Mouse (Mus musculus) heart, embryonic 13.5 days (tissue): ENCODE measurements at regions not wholly inside any gene's neighbourhood (a gene's known extent, or its start where the extent isn't known, plus 50 kb on each side); places are given as distances from the start of the nearest gene placed in this dataset.
A peak's percentile ranks its signal among the peaks of the same experiment; 100 is the strongest.

Experiments
- ATAC-seq: fragments of 200-750 bp; cut with Nextera tagmentation; 2 replicates; pipeline ENCODE4 v1.8.0; 2017; ENCODE audit warnings: moderate TSS enrichment; ENCODE audit not compliant: insufficient number of reproducible peaks, low FRiP score, low TSS enrichment; ENCODE audit errors: extremely low read depth
- H3K27ac ChIP-seq: fragments of 300-500 bp; sonication (generic); replicated peaks from 2 replicates; pipeline ENCODE4 v1.5.1; 2015; ENCODE audit warnings: moderate library complexity, mild to moderate bottlenecking, inconsistent platforms
- H3K27me3 ChIP-seq: fragments of 300-500 bp; sonication (generic); replicated peaks from 2 replicates; pipeline ENCODE4 v1.6.1; 2015; ENCODE audit warnings: mild to moderate bottlenecking, inconsistent platforms
- H3K36me3 ChIP-seq: fragments of 300-500 bp; sonication (generic); 2 replicates; pipeline ENCODE4 v1.6.1; 2015; ENCODE audit warnings: mild to moderate bottlenecking, inconsistent platforms
- H3K4me1 ChIP-seq: fragments of 300-500 bp; sonication (generic); 2 replicates; pipeline ENCODE4 v1.6.1; 2015; ENCODE audit warnings: inconsistent platforms
- H3K4me2 ChIP-seq: fragments of 300-500 bp; sonication (generic); 2 replicates; pipeline ENCODE4 v1.6.1; 2015; ENCODE audit warnings: inconsistent platforms, mild to moderate bottlenecking, moderate library complexity
- H3K4me3 ChIP-seq: fragments of 300-500 bp; sonication (generic); 2 replicates; pipeline ENCODE4 v1.5.1; 2015; ENCODE audit warnings: moderate library complexity, mild to moderate bottlenecking, inconsistent platforms
- H3K9ac ChIP-seq: fragments of 300-500 bp; sonication (generic); 2 replicates; pipeline ENCODE4 v1.6.1; 2015; ENCODE audit warnings: inconsistent platforms, mild to moderate bottlenecking, moderate library complexity
- H3K9me3 ChIP-seq: fragments of 300-500 bp; sonication (generic); 2 replicates; pipeline ENCODE4 v1.6.1; 2016; ENCODE audit warnings: inconsistent platforms
- WGBS: fragments of 180-500 bp; shearing (Covaris S2); methylation state at CpG from one replicate; pipeline ENCODE4 v1.1.7; 2015; ENCODE audit warnings: mixed read lengths; 5-methylcytosine and 5-hydroxymethylcytosine counted together

- H3K4me1 ChIP-seq, result peaks cover 57% of the 10 kb centered on the region
Observed at GRCm38 (mm10) chr14:76622634-76623291, 66.1 kb upstream of the Serp2 start.

GRCm38 (mm10) chr14:76619038-76619409 is 62.3 kb upstream of the Serp2 start:
- no peaks in the 10 kb centered on the region for H3K27me3 ChIP-seq
- H3K4me1 ChIP-seq, result peaks cover 57% of the 10 kb centered on the region
- H3K36me3 ChIP-seq, result no peaks in the 10 kb centered on the region
- no peaks in the 10 kb centered on the region for H3K9me3 ChIP-seq
- H3K9ac ChIP-seq, result no peak overlapping the region
- 79% methylated on average over 7 of the region's 7 CpGs for WGBS
- no peak for ATAC-seq
- no peak overlapping the region for H3K4me3 ChIP-seq
- no peak overlapping the region for H3K27ac ChIP-seq
- H3K4me2 ChIP-seq, result no peak overlapping the region

More at GRCm38 (mm10) chr14:76622634-76623291, 66.1 kb upstream of the Serp2 start:
- WGBS, result 7% methylated on average over 11 of the region's 11 CpGs
- no peaks in the 10 kb centered on the region for H3K36me3 ChIP-seq
- H3K27ac ChIP-seq, result peak overlapping the region; percentile 82
- H3K9ac ChIP-seq, result peak overlapping the region; percentile 41
- ATAC-seq, result no peak
- H3K4me3 ChIP-seq, result 0 out of 2 replicates have a peak overlapping the region, but pooled peaks have one; percentile 1
- no peaks in the 10 kb centered on the region for H3K27me3 ChIP-seq
- no peaks in the 10 kb centered on the region for H3K9me3 ChIP-seq
- peak overlapping the region; percentile 48 for H3K4me2 ChIP-seq

- Histone ChIP-seq H3K4me3 (no peak overlapping the region), H3K9me3 (no peaks in the 10 kb centered on the region), H3K36me3 (no peaks in the 10 kb centered on the region), H3K4me1 (peaks cover 51% of the 10 kb centered on the region), H3K27ac (peak overlapping the region; percentile 42; the same call in 1 of the 2 replicates), H3K9ac (no peak overlapping the region), H3K27me3 (no peaks in the 10 kb centered on the region), H3K4me2 (no peak overlapping the region)
- 74% methylated on average over 14 of the region's 14 CpGs for WGBS
- ATAC-seq, result no peak
Observed at GRCm38 (mm10) chr14:76618331-76619037, 61.8 kb upstream of the Serp2 start.

GRCm38 (mm10) chr14:76617889-76618288 is 61.2 kb upstream of the Serp2 start:
- Histone ChIP-seq H3K27ac (peak overlapping the region; percentile 42), H3K9me3 (no peaks in the 10 kb centered on the region), H3K27me3 (no peaks in the 10 kb centered on the region), H3K4me3 (no peak overlapping the region), H3K9ac (peak overlapping the region; percentile 28; the same call in 1 of the 2 replicates), H3K36me3 (no peaks in the 10 kb centered on the region), H3K4me2 (no peak overlapping the region), H3K4me1 (peaks cover 45% of the 10 kb centered on the region)
- 86% methylated on average over 1 of the region's 1 CpGs for WGBS
- ATAC-seq, result no peak

GRCm38 (mm10) chr14:76617447-76617846 is 60.8 kb upstream of the Serp2 start:
- H3K4me2 ChIP-seq, result no peak overlapping the region
- WGBS, result 53% methylated on average over 11 of the region's 11 CpGs
- no peaks in the 10 kb centered on the region for H3K27me3 ChIP-seq
- ATAC-seq, result no peak
- no peaks in the 10 kb centered on the region for H3K36me3 ChIP-seq
- no peak overlapping the region for H3K4me3 ChIP-seq
- peak overlapping the region; percentile 42; the same call in 1 of the 2 replicates for H3K27ac ChIP-seq
- peak overlapping the region; percentile 28; the same call in 1 of the 2 replicates for H3K9ac ChIP-seq
- H3K4me1 ChIP-seq, result peaks cover 41% of the 10 kb centered on the region
- no peaks in the 10 kb centered on the region for H3K9me3 ChIP-seq

GRCm38 (mm10) chr14:76616367-76616683 is 59.6 kb upstream of the Serp2 start:
- Histone ChIP-seq H3K4me2 (no peak overlapping the region), H3K4me1 (peaks cover 36% of the 10 kb centered on the region), H3K9ac (no peak overlapping the region), H3K27me3 (no peaks in the 10 kb centered on the region), H3K4me3 (no peak overlapping the region), H3K36me3 (no peaks in the 10 kb centered on the region), H3K27ac (no peak overlapping the region), H3K9me3 (no peaks in the 10 kb centered on the region)
- 31% methylated on average over 3 of the region's 3 CpGs for WGBS
- no peak for ATAC-seq

GRCm38 (mm10) chr14:76615603-76616366 is 59.1 kb upstream of the Serp2 start:
- Histone ChIP-seq H3K36me3 (no peaks in the 10 kb centered on the region), H3K4me1 (peaks cover 42% of the 10 kb centered on the region), H3K9ac (no peak overlapping the region), H3K9me3 (no peaks in the 10 kb centered on the region), H3K27ac (no peak overlapping the region), H3K4me3 (no peak overlapping the region), H3K4me2 (no peak overlapping the region), H3K27me3 (no peaks in the 10 kb centered on the region)
- 45% methylated on average over 8 of the region's 8 CpGs for WGBS
- no peak for ATAC-seq

- no peak overlapping the region for H3K4me3 ChIP-seq
- no peak overlapping the region for H3K9ac ChIP-seq
- no peaks in the 10 kb centered on the region for H3K36me3 ChIP-seq
- H3K27ac ChIP-seq, result no peak overlapping the region
- H3K4me2 ChIP-seq, result no peak overlapping the region
- WGBS, result 62% methylated on average over 11 of the region's 11 CpGs
- H3K9me3 ChIP-seq, result no peaks in the 10 kb centered on the region
- ATAC-seq, result no peak
- H3K4me1 ChIP-seq, result peaks cover 48% of the 10 kb centered on the region
- no peaks in the 10 kb centered on the region for H3K27me3 ChIP-seq
Observed at GRCm38 (mm10) chr14:76615182-76615581, 58.5 kb upstream of the Serp2 start.

GRCm38 (mm10) chr14:76614682-76615081 is 58.0 kb upstream of the Serp2 start:
- Histone ChIP-seq H3K36me3 (no peaks in the 10 kb centered on the region), H3K27me3 (no peaks in the 10 kb centered on the region), H3K9ac (no peak overlapping the region), H3K9me3 (no peaks in the 10 kb centered on the region), H3K4me2 (no peak overlapping the region), H3K4me1 (peaks cover 52% of the 10 kb centered on the region), H3K4me3 (no peak overlapping the region), H3K27ac (no peak overlapping the region)
- WGBS, result 71% methylated on average over 5 of the region's 5 CpGs
- ATAC-seq, result no peak

- no peak overlapping the region for H3K9ac ChIP-seq
- H3K4me1 ChIP-seq, result peaks cover 52% of the 10 kb centered on the region
- H3K9me3 ChIP-seq, result no peaks in the 10 kb centered on the region
- WGBS, result 70% methylated on average over 6 of the region's 6 CpGs
- no peak overlapping the region for H3K4me2 ChIP-seq
- no peaks in the 10 kb centered on the region for H3K36me3 ChIP-seq
- H3K27me3 ChIP-seq, result no peaks in the 10 kb centered on the region
- ATAC-seq, result no peak
- H3K27ac ChIP-seq, result no peak overlapping the region
- no peak overlapping the region for H3K4me3 ChIP-seq
Observed at GRCm38 (mm10) chr14:76613604-76614003, 56.9 kb upstream of the Serp2 start.
